Mouse (Mus musculus) ES-E14 (cell line): ENCODE results near the gene Lrmp. TPM values are rescaled to one million over a fixed set of nuclear protein-coding genes. Genes with fewer than 3 reads are reported as not detected.

Experiments
- DNase-seq: peaks from one replicate; pipeline ENCODE4 v3.0.0-alpha.2; 2013; ENCODE audit warnings: low read depth, low spot score
- H3K27ac ChIP-seq: 2 replicates; pipeline ENCODE4 v1.5.1; 2012; ENCODE audit warnings: low read depth, mild to moderate bottlenecking, low read length, moderate library complexity, mixed read lengths; ENCODE audit not compliant: poor library complexity, insufficient read depth, severe bottlenecking
- H3K36me3 ChIP-seq: 2 replicates; pipeline ENCODE4 v1.6.1; 2012; ENCODE audit warnings: mild to moderate bottlenecking, low read length, moderate library complexity, mixed read lengths; ENCODE audit not compliant: control insufficient read depth, poor library complexity, insufficient read depth, severe bottlenecking
- H3K4me1 ChIP-seq, 2 experiments: fragments of 150-350 bp in 1 of 2; sonication (generic) in 1 of 2; 2 replicates each; pipeline ENCODE4 v1.6.1; 2012; ENCODE audit warnings: low read length in 2 of 2, mild to moderate bottlenecking in 1 of 2, mixed read lengths in 1 of 2; ENCODE audit not compliant: control insufficient read depth in 2 of 2, insufficient read depth in 2 of 2, poor library complexity in 1 of 2
- H3K4me3 ChIP-seq, 2 experiments: fragments of 150-350 bp in 1 of 2; sonication (generic) in 1 of 2; 2 replicates each; pipeline ENCODE4 v1.5.1; 2012; ENCODE audit warnings: low read length in 2 of 2, low read depth in 1 of 2, mild to moderate bottlenecking in 1 of 2, mixed read lengths in 1 of 2; ENCODE audit not compliant: insufficient read depth in 1 of 2, poor library complexity in 1 of 2, severe bottlenecking in 1 of 2
- H3K9ac ChIP-seq: 2 replicates; pipeline ENCODE4 v1.6.1; 2012; ENCODE audit warnings: low read depth, mild to moderate bottlenecking, low read length, mixed read lengths; ENCODE audit not compliant: poor library complexity, insufficient read depth, severe bottlenecking
- H3K9me3 ChIP-seq: fragments of 150-350 bp; sonication (generic); 2 replicates; pipeline ENCODE4 v1.6.1; 2012; ENCODE audit warnings: low read depth, mild to moderate bottlenecking, low read length; ENCODE audit not compliant: control insufficient read depth, insufficient read depth
- CHD2 ChIP-seq: IDR thresholded peaks from 2 replicates; pipeline ENCODE4 v1.6.1; 2014; ENCODE audit warnings: mild to moderate bottlenecking, low read depth, low read length, inconsistent platforms
- HCFC1 ChIP-seq: IDR thresholded peaks from 2 replicates; pipeline ENCODE4 v1.6.1; 2012; ENCODE audit warnings: low read length, inconsistent platforms, borderline replicate concordance; ENCODE audit not compliant: insufficient read depth
- MAFK ChIP-seq: IDR thresholded peaks from 2 replicates; pipeline ENCODE4 v1.6.1; 2014; ENCODE audit warnings: mild to moderate bottlenecking, low read depth, low read length, inconsistent platforms; ENCODE audit not compliant: insufficient read depth
- ZC3H11A ChIP-seq: IDR thresholded peaks from 2 replicates; pipeline ENCODE4 v1.6.1; 2012; ENCODE audit warnings: low read depth, mild to moderate bottlenecking, inconsistent platforms, low read length, borderline replicate concordance
- ZNF384 ChIP-seq: IDR thresholded peaks from 2 replicates; pipeline ENCODE4 v1.6.1; 2012; ENCODE audit warnings: low read depth, low read length, inconsistent platforms
- in situ Hi-C, 2 experiments: fragments of 600-800 bp; cut with MboI; formaldehyde crosslinking; loops; one replicate each; pipeline ENCODE4 v1.15.1; 2025; ENCODE audit warnings: low sequenced_read_pairs in 2 of 2, inconsistent platforms in 1 of 2; ENCODE audit not compliant: unreplicated experiment in 2 of 2
- total RNA-seq: library from RNA; depleted of rRNA; stranded (reverse); fragments of 300-350 nt; gene quantifications from 2 replicates; pipeline ENCODE4 v1.2.3, GENCODE M21; 2012

The Lrmp gene
- total RNA-seq, 1 experiment, result 10.4 TPM

- no peak for TF ChIP-seq ZC3H11A
- no peak for TF ChIP-seq ZNF384
- no peak for TF ChIP-seq CHD2
- TF ChIP-seq MAFK, result no peak
- no peak for TF ChIP-seq HCFC1
- Histone ChIP-seq H3K27ac (no peak overlapping the region), H3K9ac (no peak overlapping the region), H3K4me1 (no peaks in the 10 kb centered on the region), H3K36me3 (no peaks in the 10 kb centered on the region), H3K4me3 (no peak overlapping the region), H3K9me3 (no peaks in the 10 kb centered on the region)
- DNase-seq, result no peak
- in situ Hi-C loops, result loop anchor here in 1 of 2 experiments (25.0 kb wide), 1 partner anchor 132 kb away; no protein-coding TSS in a partner anchor
Observed at GRCm38 (mm10) chr6:145205142-145205541, 89.7 kb downstream of the Lrmp start.

GRCm38 (mm10) chr6:145210056-145210680 lies 94.7 kb downstream of the Lrmp start:
- H3K4me3 ChIP-seq, result peak overlapping the region; percentile 56 to 59
- no peak overlapping the region for H3K9ac ChIP-seq
- in situ Hi-C loops, result loop anchor here (10.0 to 25.0 kb wide), 2 partner anchors 127 to 135 kb away; no protein-coding TSS in a partner anchor
- H3K4me1 ChIP-seq, result peaks cover 0 to 5% of the 10 kb centered on the region in 2 experiments; a peak in 2 of 4 replicates
- no peaks in the 10 kb centered on the region for H3K9me3 ChIP-seq
- H3K27ac ChIP-seq, result no peak overlapping the region
- no peak for TF ChIP-seq HCFC1
- no peak for TF ChIP-seq ZC3H11A
- TF ChIP-seq MAFK, result no peak
- no peak for TF ChIP-seq CHD2
- TF ChIP-seq ZNF384, result no peak
- no peak for DNase-seq
- H3K36me3 ChIP-seq, result no peaks in the 10 kb centered on the region; the same call in 1 of the 2 replicates

- no peaks in the 10 kb centered on the region; the same call in none of the 2 replicates for H3K36me3 ChIP-seq
- no peaks in the 10 kb centered on the region for H3K9me3 ChIP-seq
- peak; percentile 53; the same call in 1 of the 2 replicates for TF ChIP-seq HCFC1
- no peak for TF ChIP-seq ZNF384
- TF ChIP-seq ZC3H11A, result no peak
- TF ChIP-seq CHD2, result no peak
- no peak for TF ChIP-seq MAFK
- H3K27ac ChIP-seq, result peak within 1 kb of the TSS; percentile 99
- H3K4me3 ChIP-seq, result peak within 1 kb of the TSS; percentile 79 to 88
- in situ Hi-C loops, result loop anchor here (10.0 to 25.0 kb wide), 2 partner anchors 126 to 134 kb away; no protein-coding TSS in a partner anchor
- H3K4me1 ChIP-seq, result peaks cover 0 to 5% of the 10 kb centered on the region in 2 experiments; a peak in 2 of 4 replicates
- H3K9ac ChIP-seq, result peak within 1 kb of the TSS; percentile 96
- DNase-seq, result peak; percentile 100
Observed at GRCm38 (mm10) chr6:145210816-145211338, 95.4 kb downstream of the Lrmp start, which contains the start of the genes Casc1 and Etfrf1. Casc1 (minus strand) TSS chr6:145211005. Etfrf1 (plus strand) TSS chr6:145211134.

GRCm38 (mm10) chr6:145211376-145212305 lies 96.2 kb downstream of the Lrmp start:
- in situ Hi-C loops, result loop anchor here (10.0 to 25.0 kb wide), 2 partner anchors 126 to 133 kb away; no protein-coding TSS in a partner anchor
- Histone ChIP-seq H3K9ac (peak overlapping the region; percentile 96), H3K4me1 (peaks cover 0 to 5% of the 10 kb centered on the region in 2 experiments; a peak in 2 of 4 replicates), H3K4me3 (peak overlapping the region; percentile 79 to 88), H3K27ac (peak overlapping the region; percentile 99), H3K36me3 (no peaks in the 10 kb centered on the region; the same call in none of the 2 replicates), H3K9me3 (no peaks in the 10 kb centered on the region)
- TF ChIP-seq ZC3H11A (no peak), MAFK (peak; percentile 34; the same call in 1 of the 2 replicates)
- DNase-seq, result peak; percentile 86
